Mouse (Mus musculus) spleen, postnatal 0 days (tissue): ENCODE measurements around the gene Tmod1. TPM values are rescaled to one million over a fixed set of nuclear protein-coding genes. Genes with fewer than 3 reads are reported as not detected.

Experiments used
- polyA plus RNA-seq: library from polyadenylated mRNA; unstranded; fragments of >200 nt; fragmentation: Nextera tagmentation; extraction: Ambion mirVana; gene quantifications from 2 replicates; pipeline ENCODE4 v1.2.1, GENCODE M21; 2015

Tmod1 gene
- 28.4 and 33.6 TPM in 2 replicates for polyA plus RNA-seq

GRCm38 (mm10) chr4:46038892-46039751 lies at the start of gene Tmod1:
TSS of gene Tmod1 (plus strand) at chr4:46038935.

GRCm38 (mm10) chr4:46138287-46139222 lies 99.8 kb downstream of the Tmod1 start, which contains the start of the genes Ncbp1 and Tstd2:
TSS of gene Ncbp1 (plus strand) at chr4:46138613.
TSS of gene Tstd2 (minus strand) at chr4:46138694.

Other genes starting within 250 kb of the Tmod1 start
- 4.2 and 4.9 TPM in 2 replicates for gene Aldh1b1, start 239.9 kb upstream of the Tmod1 start, polyA plus RNA-seq
- 0.12 TPM in 1 of 2 replicates, not detected in the other for gene Igfbpl1, start 212.0 kb upstream of the Tmod1 start, polyA plus RNA-seq
- 0.04 TPM in 1 of 2 replicates, not detected in the other for gene Stra6l, start 190.3 kb upstream of the Tmod1 start, polyA plus RNA-seq
- 1.3 TPM in 2 replicates for gene Ccdc180, start 148.6 kb upstream of the Tmod1 start, polyA plus RNA-seq
- gene Tdrd7, start 73.6 kb upstream of the Tmod1 start, polyA plus RNA-seq: 12.1 and 15.0 TPM in 2 replicates
- gene Ncbp1, start 99.7 kb downstream of the Tmod1 start, polyA plus RNA-seq: 34.8 and 38.1 TPM in 2 replicates
- gene Tstd2, start 99.8 kb downstream of the Tmod1 start, polyA plus RNA-seq: 13.8 and 15.8 TPM in 2 replicates
- 21.1 and 26.5 TPM in 2 replicates for gene Xpa, start 157.4 kb downstream of the Tmod1 start, polyA plus RNA-seq